Mouse (Mus musculus) heart, embryonic 14.5 days (tissue): ENCODE data around the gene Itga9. TPM values are rescaled to one million over a fixed set of nuclear protein-coding genes. Genes with fewer than 3 reads are reported as not detected.

Source experiments
- ATAC-seq: fragments of 200-750 bp; cut with Nextera tagmentation; 2 replicates; pipeline ENCODE4 v1.8.0; 2017; ENCODE audit warnings: low read depth, moderate TSS enrichment; ENCODE audit not compliant: insufficient number of reproducible peaks, insufficient read depth, low FRiP score
- H3K27ac ChIP-seq, 2 experiments: fragments of 200-500 bp in 1 of 2; fragments of 300-500 bp in 1 of 2; sonication (generic) in 1 of 2; replicated peaks in 1 of 2; 2 replicates each; pipeline ENCODE4 v1.5.1; 2012 to 2014; ENCODE audit warnings: low read depth in 2 of 2, low read length in 2 of 2, control low read depth in 1 of 2, mild to moderate bottlenecking in 1 of 2, mixed read lengths in 1 of 2; ENCODE audit not compliant: control insufficient read depth in 1 of 2, insufficient read depth in 1 of 2
- H3K27me3 ChIP-seq: fragments of 300-500 bp; sonication (generic); 2 replicates; pipeline ENCODE4 v1.6.1; 2014; ENCODE audit warnings: mild to moderate bottlenecking, low read length, control low read depth; ENCODE audit not compliant: control insufficient read depth, insufficient read depth
- H3K36me3 ChIP-seq: fragments of 300-500 bp; sonication (generic); 2 replicates; pipeline ENCODE4 v1.6.1; 2014; ENCODE audit warnings: mild to moderate bottlenecking, control low read depth, low read length, mixed read lengths; ENCODE audit not compliant: control insufficient read depth, insufficient read depth
- H3K4me1 ChIP-seq, 2 experiments: fragments of 200-500 bp in 1 of 2; fragments of 300-500 bp in 1 of 2; sonication (generic) in 1 of 2; 2 replicates each; pipeline ENCODE4 v1.6.1; 2012 to 2014; ENCODE audit warnings: low read length in 2 of 2, control low read depth in 1 of 2, mixed read lengths in 1 of 2; ENCODE audit not compliant: control insufficient read depth in 2 of 2, insufficient read depth in 2 of 2
- H3K4me2 ChIP-seq: fragments of 300-500 bp; sonication (generic); 2 replicates; pipeline ENCODE4 v1.6.1; 2014; ENCODE audit warnings: mild to moderate bottlenecking, low read length
- H3K4me3 ChIP-seq, 2 experiments: fragments of 200-500 bp in 1 of 2; fragments of 300-500 bp in 1 of 2; sonication (generic) in 1 of 2; 2 replicates each; pipeline ENCODE4 v1.5.1; 2012 to 2014; ENCODE audit warnings: low read length in 2 of 2, mild to moderate bottlenecking in 2 of 2, control low read depth in 1 of 2, low read depth in 1 of 2, moderate library complexity in 1 of 2; ENCODE audit not compliant: control insufficient read depth in 1 of 2, insufficient read depth in 1 of 2
- H3K9ac ChIP-seq: fragments of 300-500 bp; sonication (generic); 2 replicates; pipeline ENCODE4 v1.6.1; 2014; ENCODE audit warnings: mild to moderate bottlenecking, low read length
- H3K9me3 ChIP-seq: fragments of 300-500 bp; sonication (generic); 2 replicates; pipeline ENCODE4 v1.6.1; 2016; ENCODE audit warnings: low read length, control low read depth; ENCODE audit not compliant: control insufficient read depth
- WGBS: fragments of 180-500 bp; shearing (Covaris S2); extraction: QIAGEN DNeasy Blood & Tissue Kit; methylation state at CpG from one replicate; pipeline ENCODE4 v1.1.7; 2014; 5-methylcytosine and 5-hydroxymethylcytosine counted together
- polyA plus RNA-seq: library from polyadenylated mRNA; unstranded; fragments of >200 nt; fragmentation: Nextera tagmentation; extraction: Ambion mirVana; gene quantifications from 2 replicates; pipeline ENCODE4 v1.2.1, GENCODE M21; 2014

The Itga9 gene
- polyA plus RNA-seq, 1 experiment from 2014 or later, result 15.2 TPM

DNA sequence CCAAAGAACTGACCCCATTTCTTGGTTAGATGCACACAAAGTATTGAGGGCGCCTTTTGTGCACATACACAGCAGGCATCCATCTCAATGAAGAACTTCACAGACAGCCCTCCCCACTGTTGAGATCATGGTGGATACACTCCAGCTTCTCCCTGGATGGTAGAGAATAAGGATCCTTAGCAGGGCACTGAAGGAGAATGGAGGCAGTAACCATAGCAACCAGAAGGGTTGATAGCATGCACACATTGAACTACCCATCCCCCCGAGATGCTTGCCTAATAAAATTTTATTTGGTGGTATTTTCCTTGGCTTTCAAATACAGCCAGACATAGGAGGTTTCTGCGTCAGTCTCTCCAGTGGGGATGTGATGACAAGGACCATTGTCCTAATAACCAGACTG lies 184.7 kb downstream of the Itga9 start:
- no peak for ATAC-seq
- Histone ChIP-seq H3K27me3 (no peaks in the 10 kb centered on the region), H3K9ac (no peak overlapping the region), H3K4me1 (peaks cover 4 to 6% of the 10 kb centered on the region in 2 experiments; a peak in 2 of 4 replicates), H3K36me3 (0 out of 2 replicates have a peak, but pooled peaks cover 3% of the 10 kb centered on the region), H3K4me3 (no peak overlapping the region), H3K27ac (no peak overlapping the region), H3K4me2 (no peak overlapping the region), H3K9me3 (no peaks in the 10 kb centered on the region)
- 80% methylated on average over 3 of the region's 3 CpGs for WGBS

DNA sequence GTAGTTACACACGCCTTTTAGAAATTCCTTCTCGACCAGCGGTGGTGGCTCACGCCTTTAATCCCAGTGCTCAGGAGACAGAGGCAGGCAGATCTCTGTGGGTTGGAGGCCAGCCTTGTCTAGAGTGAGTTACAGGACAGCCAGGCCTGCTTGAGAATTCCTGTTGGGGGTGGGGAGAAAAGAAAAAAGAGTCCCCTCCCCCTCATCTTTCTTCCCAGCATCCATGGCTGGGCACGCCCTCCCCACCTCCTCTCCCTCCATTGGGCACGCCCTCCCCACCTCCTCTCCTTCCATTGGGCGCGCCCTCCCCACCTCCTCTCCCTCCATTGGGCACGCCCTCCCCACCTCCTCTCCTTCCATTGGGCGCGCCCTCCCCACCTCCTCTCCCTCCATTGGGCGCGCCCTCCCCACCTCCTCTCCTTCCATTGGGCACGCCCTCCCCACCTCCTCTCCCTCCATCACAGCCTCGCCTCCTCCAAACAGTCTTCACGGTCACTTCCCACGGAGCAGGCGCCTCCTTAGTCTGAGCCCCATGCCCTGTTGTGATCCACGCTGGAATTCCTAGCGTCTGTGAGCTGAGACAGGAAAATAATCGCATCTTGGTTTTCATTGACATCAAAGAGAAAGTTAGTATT lies 186.8 kb downstream of the Itga9 start:
- no peaks in the 10 kb centered on the region for H3K36me3 ChIP-seq
- 69% methylated on average over 13 of the region's 21 CpGs for WGBS
- ATAC-seq, result no peak
- H3K27me3 ChIP-seq, result no peaks in the 10 kb centered on the region
- H3K9ac ChIP-seq, result no peak overlapping the region
- H3K4me3 ChIP-seq, result no peak overlapping the region
- H3K9me3 ChIP-seq, result no peaks in the 10 kb centered on the region
- no peak overlapping the region for H3K27ac ChIP-seq
- H3K4me1 ChIP-seq, result peaks cover 4 to 6% of the 10 kb centered on the region in 2 experiments; a peak in 2 of 4 replicates
- H3K4me2 ChIP-seq, result no peak overlapping the region

DNA sequence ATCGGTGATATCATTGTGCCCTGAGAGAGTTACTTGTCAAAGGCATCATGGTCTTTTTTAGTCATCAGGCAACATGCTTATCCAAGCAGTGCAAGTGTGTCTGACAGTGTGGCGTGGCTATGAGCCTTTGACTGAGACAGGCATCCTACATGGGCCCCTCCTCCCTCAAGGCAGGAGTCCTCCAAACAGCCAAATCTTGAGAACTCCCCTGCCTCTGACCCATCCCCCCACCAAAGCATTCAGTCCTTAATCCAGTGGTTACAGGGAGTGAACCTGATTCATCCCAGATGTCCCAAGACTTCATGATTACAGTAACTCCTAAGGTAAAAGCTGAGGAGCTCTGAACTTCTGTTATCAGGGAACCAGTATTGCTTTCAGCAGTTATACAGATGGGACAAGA lies 188.2 kb downstream of the Itga9 start:
- no peaks in the 10 kb centered on the region for H3K36me3 ChIP-seq
- no peaks in the 10 kb centered on the region for H3K9me3 ChIP-seq
- H3K4me3 ChIP-seq, result no peak overlapping the region
- ATAC-seq, result no peak
- H3K4me1 ChIP-seq, result peaks cover 4 to 6% of the 10 kb centered on the region in 2 experiments; a peak in 2 of 4 replicates
- H3K27ac ChIP-seq, result no peak overlapping the region
- H3K9ac ChIP-seq, result no peak overlapping the region
- H3K4me2 ChIP-seq, result no peak overlapping the region
- 44% methylated on average over 2 of the region's 2 CpGs for WGBS
- no peaks in the 10 kb centered on the region for H3K27me3 ChIP-seq

DNA sequence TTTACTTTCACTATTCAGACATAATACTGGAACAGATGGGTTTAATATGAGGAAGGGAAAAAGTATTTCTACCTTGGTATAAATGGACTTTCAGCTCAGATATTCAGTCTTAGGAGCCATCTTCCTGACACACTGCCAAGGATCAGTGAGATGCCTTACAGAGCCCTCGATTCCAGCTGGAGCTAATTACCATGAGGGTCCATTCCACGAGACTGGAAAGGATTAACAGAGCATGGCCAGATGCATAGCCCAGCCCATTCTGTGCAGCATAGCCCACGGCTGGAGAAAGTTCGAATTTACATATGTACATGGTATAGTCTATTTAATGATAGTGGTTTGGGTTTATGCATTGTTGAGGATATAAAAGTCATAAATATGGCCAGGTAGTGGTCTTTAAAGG lies 188.8 kb downstream of the Itga9 start:
- H3K36me3 ChIP-seq, result no peaks in the 10 kb centered on the region
- no peak for ATAC-seq
- peaks cover 4 to 6% of the 10 kb centered on the region in 2 experiments; a peak in 2 of 4 replicates for H3K4me1 ChIP-seq
- 72% methylated on average over 4 of the region's 4 CpGs for WGBS
- H3K27me3 ChIP-seq, result no peaks in the 10 kb centered on the region
- H3K9ac ChIP-seq, result no peak overlapping the region
- H3K9me3 ChIP-seq, result no peaks in the 10 kb centered on the region
- H3K4me3 ChIP-seq, result no peak overlapping the region
- no peak overlapping the region for H3K4me2 ChIP-seq
- H3K27ac ChIP-seq, result no peak overlapping the region

DNA sequence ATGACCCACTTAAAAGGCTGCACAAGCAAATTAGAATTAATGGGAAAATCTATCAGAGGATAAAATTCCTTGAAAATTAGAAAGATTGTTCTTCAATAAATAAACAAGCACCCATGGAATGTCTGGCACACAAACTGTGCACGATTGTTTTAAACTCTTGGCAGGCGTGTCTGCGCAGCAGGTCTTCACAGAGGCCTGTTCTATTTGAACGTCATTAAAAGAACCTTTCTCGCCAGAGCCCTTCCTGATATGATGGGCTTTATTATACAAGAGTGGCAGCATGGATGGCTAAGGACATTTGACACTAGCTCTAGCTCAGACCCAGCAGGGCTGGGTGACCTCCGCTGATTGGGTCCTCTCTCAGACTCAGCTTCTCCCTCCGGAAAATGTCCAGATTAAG lies 192.6 kb downstream of the Itga9 start:
- peaks cover 6 to 12% of the 10 kb centered on the region in 2 experiments; a peak in 3 of 4 replicates for H3K4me1 ChIP-seq
- H3K9ac ChIP-seq, result no peak overlapping the region
- no peak for ATAC-seq
- no peaks in the 10 kb centered on the region for H3K36me3 ChIP-seq
- no peaks in the 10 kb centered on the region for H3K9me3 ChIP-seq
- WGBS, result 73% methylated on average over 7 of the region's 7 CpGs
- no peaks in the 10 kb centered on the region for H3K27me3 ChIP-seq
- H3K4me3 ChIP-seq, result no peak overlapping the region
- no peak overlapping the region for H3K27ac ChIP-seq
- H3K4me2 ChIP-seq, result no peak overlapping the region

DNA sequence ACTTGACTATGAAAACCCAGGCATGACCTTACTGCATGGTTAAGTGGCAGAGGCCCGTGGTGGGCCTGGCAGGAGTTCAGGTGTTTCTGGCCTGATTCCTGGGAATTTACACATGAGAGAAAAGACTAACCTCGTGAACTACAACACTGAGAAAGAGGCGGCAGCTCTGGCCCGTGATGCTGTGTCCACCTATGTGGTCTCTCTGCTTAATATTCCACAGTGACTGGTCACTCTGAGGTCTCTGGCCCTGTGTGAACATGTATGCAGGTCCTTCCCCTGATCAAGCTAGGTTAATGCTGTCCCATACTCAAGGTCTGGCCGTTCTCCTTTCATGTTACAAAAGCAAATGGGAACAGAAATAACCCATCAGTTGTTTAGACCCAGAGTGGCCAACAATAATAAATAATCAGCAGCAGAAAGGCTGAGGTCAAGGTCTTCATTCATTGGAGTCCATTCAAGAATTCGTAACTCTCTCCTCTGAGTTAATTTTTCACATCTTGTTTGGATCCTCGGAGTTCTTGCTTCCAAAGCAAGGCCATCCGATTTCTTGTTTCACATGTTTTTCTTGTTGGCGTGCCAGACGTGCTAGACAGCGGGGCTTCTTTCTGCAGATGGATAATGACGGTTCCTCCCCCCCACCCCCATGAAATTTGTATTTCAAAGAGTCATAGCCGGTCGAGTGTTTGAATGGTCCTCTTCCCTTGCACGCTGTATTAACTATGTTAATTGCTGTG lies 194.9 kb downstream of the Itga9 start:
- H3K9ac ChIP-seq, result no peak overlapping the region
- peaks cover 2 to 6% of the 10 kb centered on the region in 2 experiments; a peak in 2 of 4 replicates for H3K4me1 ChIP-seq
- no peaks in the 10 kb centered on the region for H3K27me3 ChIP-seq
- H3K36me3 ChIP-seq, result no peaks in the 10 kb centered on the region
- no peak overlapping the region for H3K27ac ChIP-seq
- no peaks in the 10 kb centered on the region for H3K9me3 ChIP-seq
- WGBS, result 76% methylated on average over 15 of the region's 15 CpGs
- no peak overlapping the region for H3K4me3 ChIP-seq
- ATAC-seq, result no peak
- no peak overlapping the region for H3K4me2 ChIP-seq

DNA sequence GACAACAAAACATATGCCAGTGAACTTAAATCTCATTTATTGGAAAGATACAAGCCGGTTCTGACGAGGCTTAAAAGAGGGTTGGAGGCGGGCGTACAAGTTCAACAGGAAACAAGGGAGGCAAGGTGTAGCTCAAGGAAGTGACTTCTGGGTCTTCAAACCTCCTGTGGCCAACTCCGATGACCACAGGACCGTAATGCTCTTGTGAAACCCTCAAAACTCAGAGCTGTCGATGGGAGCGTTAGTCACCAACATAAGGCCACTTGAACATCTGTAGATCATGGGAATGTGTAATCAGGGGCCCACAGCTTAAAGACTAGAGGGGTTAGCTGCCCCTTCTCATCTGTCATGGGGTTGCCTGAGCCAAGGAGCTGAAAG lies 195.4 kb downstream of the Itga9 start:
- H3K4me3 ChIP-seq, result no peak overlapping the region
- H3K4me2 ChIP-seq, result no peak overlapping the region
- H3K36me3 ChIP-seq, result no peaks in the 10 kb centered on the region
- 86% methylated on average over 8 of the region's 8 CpGs for WGBS
- peaks cover 2 to 6% of the 10 kb centered on the region in 2 experiments; a peak in 2 of 4 replicates for H3K4me1 ChIP-seq
- H3K27me3 ChIP-seq, result no peaks in the 10 kb centered on the region
- no peaks in the 10 kb centered on the region for H3K9me3 ChIP-seq
- no peak overlapping the region for H3K9ac ChIP-seq
- no peak for ATAC-seq
- no peak overlapping the region for H3K27ac ChIP-seq
